Mouse (Mus musculus) ovary, postnatal 14 days (tissue): ENCODE measurements at regions not wholly inside any gene's neighbourhood (a gene's known extent, or its start where the extent isn't known, plus 50 kb on each side); places are given as distances from the start of the nearest gene placed in this dataset.

Experiments
- DNase-seq: peaks from one replicate; pipeline ENCODE4 v3.0.0; 2022; ENCODE audit warnings: low spot score

GRCm38 (mm10) chr9:52377761-52378160 lies 209.4 kb upstream of the Zc3h12c start:
- no peak for DNase-seq

DNA sequence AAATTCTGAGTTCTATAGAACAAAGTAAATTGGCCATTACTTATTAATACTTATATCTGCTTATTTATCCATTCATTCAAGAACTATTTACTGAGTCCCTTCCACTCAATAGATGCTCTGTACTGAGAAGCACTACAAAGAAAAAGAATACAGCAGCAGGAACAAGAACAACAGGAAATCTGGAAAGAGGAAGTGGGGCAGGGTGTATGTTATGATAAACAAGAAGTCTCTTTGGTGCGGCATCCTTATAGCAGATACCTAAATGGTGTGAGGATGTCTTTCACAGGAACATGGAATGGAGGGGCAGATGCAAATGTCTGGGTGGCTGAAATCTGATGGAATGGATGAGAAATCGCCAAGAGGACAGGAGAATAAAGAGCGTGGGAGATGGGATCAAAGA lies 208.5 kb upstream of the Zc3h12c start:
- DNase-seq: no peak

DNA sequence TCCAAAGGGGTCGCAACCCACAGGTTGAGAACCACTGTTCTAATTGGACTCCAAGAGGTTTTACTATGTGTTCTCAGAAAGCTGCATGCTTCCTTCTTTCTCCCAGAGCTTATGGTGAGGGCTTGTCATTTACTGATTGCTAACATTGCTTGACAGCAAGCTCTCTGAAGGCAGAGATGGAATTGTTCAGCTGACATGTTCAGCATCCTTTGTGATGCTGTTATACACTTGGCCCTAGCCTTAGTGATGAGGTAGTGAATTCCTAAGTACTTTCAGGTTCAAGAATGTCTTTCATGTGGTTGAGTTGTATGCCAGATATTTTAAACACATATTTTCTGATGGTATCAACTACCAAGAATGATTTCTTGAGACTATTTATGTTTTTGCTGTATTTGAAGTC lies 202.9 kb upstream of the Zc3h12c start:
- DNase-seq: no peak

GRCm38 (mm10) chr9:52368911-52369310 lies 200.5 kb upstream of the Zc3h12c start:
- no peak for DNase-seq

DNA sequence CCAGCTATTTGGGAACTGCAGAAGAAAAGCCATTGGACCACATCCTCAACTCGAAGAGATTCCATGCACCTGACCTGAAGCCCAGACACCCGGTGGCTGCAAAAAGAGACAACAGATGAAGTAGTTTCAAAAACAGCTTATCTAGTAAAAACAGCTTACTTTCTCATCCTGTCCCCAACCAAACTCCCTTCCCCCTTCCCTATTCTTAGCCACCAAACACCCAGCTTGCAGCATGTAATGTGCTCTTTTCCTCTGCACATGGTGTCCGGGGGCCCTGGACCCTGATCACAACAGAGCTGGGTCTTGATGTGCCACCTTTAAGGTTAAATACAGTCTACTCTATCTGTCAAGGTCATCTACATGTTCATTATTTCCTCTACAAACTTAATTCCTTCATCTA lies 199.7 kb upstream of the Zc3h12c start:
- no peak for DNase-seq

DNA sequence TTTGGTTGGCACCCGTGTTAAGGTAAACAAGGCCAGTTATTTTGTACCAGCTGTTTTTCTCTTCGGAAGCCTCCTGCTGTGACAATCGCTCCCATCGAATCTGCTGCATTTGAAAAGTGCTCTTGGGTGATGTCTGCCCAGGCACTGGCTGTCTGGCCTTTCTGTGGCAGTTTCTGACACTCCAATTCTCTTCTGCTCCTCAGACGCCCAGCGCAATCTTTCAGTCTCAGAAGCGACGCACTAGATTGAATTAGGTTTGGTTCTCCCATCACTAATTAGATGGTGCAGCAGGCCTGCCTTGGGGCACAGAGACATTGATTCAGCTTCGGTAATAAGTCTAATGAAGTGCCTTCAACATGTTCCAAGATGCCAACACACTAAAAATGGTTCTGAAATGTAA lies 197.7 kb upstream of the Zc3h12c start:
- no peak for DNase-seq

- no peak for DNase-seq
Observed at GRCm38 (mm10) chr9:52361599-52361998, 193.2 kb upstream of the Zc3h12c start.

GRCm38 (mm10) chr9:52359416-52359815 lies 191.0 kb upstream of the Zc3h12c start:
- DNase-seq: no peak

GRCm38 (mm10) chr9:52356549-52356948 lies 188.2 kb upstream of the Zc3h12c start:
- no peak for DNase-seq

DNA sequence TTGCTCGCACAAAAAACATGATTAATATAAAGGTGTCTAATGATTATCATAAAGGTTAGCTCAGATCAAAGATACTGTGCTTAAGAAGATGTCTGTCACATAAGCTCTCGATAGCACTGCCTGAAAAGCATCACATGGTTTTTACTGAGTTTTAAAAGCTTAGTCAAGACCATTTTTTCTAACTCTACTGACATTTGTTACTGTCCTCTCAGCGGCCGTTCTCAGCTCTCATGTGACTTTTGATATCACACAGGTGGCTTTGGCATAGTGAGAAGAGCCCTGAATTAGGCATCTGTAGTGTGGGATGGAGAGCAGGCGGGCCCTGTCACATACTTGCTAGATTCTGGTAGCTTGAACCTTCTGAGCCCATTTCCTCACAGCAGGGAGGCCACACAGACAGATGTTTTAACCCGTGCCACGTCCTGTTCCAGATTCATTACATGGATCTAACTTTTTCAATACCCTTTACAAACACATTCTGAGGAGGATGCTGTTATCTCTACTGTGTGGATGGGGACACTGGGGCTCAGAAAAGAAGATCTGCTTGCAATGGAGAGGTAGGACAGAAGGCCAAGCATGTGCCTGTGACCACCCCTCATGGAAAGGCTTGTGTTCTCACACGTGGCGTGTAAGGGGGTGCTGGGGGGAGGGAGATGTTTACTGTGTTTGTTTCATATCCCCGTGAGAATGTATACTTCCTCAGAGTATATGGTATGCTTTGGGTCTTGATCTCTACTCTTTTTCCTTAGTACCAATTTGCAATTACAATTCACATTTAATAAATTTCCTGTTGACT lies 187.0 kb upstream of the Zc3h12c start:
- no peak for DNase-seq

GRCm38 (mm10) chr9:52348536-52349527 lies 180.5 kb upstream of the Zc3h12c start:
- DNase-seq: no peak

GRCm38 (mm10) chr9:52344177-52344877 lies 176.0 kb upstream of the Zc3h12c start:
- no peak for DNase-seq

- DNase-seq: no peak
Observed at GRCm38 (mm10) chr9:52341029-52341428, 172.7 kb upstream of the Zc3h12c start.

DNA sequence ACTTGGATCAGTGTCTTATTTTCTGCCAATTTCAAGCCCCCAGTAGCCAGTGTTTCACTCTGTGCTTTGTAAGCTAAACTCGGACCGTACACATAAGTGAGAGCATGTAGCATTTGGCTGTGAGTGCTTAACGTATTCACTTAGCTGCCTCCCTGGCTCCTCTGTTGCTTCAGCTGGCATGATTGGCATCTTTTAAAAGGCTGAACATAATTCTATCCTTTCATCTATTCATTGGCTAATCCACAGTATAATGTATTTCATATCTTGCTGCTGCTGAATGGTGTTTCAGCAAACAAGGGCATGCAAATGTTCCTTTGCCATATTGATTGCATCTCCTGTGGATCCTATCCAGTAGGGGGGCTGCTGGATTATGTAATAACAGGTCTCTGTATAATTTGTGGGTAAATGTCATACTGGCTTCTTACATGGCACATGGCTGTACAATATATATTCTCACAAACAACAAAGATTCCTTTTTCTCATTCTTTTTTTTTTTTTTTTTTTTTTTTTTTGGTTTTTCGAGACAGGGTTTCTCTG lies 169.5 kb upstream of the Zc3h12c start:
- no peak for DNase-seq

DNA sequence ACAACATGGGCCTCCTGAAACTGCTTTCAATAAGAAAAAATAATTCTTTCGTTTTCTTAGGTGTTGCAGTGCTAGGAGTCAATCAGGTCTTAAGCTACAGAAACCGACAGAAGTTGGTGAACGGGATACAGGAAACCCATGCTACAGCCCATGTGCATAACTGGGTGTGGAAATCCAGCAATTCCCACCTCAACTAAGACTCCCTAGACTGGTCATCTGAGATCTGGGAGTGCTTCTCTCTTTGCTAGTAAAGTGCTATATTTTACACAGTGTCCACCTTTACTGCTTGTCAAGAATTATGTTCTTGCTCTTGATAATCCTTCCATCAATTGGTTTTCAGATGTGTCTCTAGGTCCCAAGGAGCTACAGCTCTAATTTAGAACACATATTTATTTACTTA lies 166.4 kb upstream of the Zc3h12c start:
- DNase-seq: no peak

- DNase-seq: no peak
Observed at GRCm38 (mm10) chr9:52333884-52334283, 165.5 kb upstream of the Zc3h12c start.

GRCm38 (mm10) chr9:52331748-52332147 lies 163.4 kb upstream of the Zc3h12c start:
- no peak for DNase-seq

- DNase-seq: no peak
Observed at GRCm38 (mm10) chr9:52330652-52331051, 162.3 kb upstream of the Zc3h12c start.

DNA sequence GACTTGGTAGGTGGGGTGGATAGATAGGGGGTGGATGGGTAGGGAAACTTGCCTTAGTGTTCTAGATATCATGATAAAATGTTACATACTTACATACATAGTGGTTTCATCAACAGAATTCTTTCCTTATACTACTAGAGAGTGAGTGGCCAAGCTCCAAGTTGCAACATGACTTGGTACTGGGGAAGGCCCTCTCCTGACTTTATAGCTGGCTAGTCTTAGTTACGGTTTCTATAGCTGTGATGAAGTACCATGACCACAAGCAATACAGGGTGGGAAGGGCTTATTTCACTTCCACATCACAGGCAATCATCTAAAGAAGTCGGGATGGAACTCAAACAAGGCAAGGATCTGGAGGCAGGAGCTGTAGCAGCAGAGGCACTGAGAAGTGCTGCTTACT lies 156.0 kb upstream of the Zc3h12c start:
- DNase-seq: no peak

DNA sequence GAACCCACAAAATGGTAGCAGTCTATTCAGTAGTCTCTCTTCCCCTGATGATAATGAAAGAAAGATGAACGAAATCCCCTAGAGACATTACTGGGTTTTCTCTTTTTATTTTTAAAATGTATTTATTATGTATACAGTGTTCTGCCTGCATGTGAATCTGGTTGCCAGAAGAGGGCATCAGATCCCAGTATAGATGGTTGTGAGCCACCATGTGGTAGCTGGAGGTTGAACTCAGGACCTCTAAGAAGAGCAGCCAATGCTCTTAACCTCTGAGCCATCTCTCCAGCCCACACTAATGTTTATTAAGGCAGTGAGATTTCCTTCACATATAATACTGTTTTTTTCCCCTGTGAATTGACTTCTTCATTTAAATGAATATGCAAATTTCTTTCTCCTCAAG lies 155.4 kb upstream of the Zc3h12c start:
- no peak for DNase-seq

GRCm38 (mm10) chr9:52323226-52323625 lies 154.9 kb upstream of the Zc3h12c start:
- DNase-seq: no peak

DNA sequence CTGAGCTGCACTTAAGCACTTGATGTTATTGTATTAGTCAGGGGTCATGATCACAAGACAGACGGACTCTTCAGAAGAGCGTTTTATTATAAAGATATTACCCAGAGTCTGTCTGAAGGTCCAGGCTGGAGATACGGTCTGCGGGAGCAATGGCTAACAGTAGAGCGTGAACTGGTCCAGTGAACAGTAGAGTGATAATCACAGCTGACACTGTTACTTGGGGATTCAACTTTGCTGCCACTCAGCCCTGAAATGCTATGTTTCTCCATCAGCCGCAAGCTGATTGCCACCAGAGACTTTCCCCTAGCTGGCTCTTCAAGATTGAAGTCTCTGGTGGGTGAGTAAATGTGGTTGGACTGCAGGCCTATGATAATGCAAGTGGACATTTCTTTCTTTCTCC lies 133.1 kb upstream of the Zc3h12c start:
- no peak for DNase-seq
